Mouse (Mus musculus) brain, embryonic 14.5 days (tissue): ENCODE measurements around the gene Abhd10.

Experiments
- CTCF ChIP-seq: fragments of 200-500 bp; IDR thresholded peaks from 2 replicates; pipeline ENCODE4 v1.5.1; 2012; ENCODE audit warnings: inconsistent platforms, mild to moderate bottlenecking, moderate library complexity, borderline replicate concordance; ENCODE audit not compliant: insufficient read depth, insufficient read length; ENCODE audit errors: extremely low read depth
- POLR2A ChIP-seq: fragments of 200-500 bp; IDR thresholded peaks from 2 replicates; pipeline ENCODE4 v1.6.1; 2012; ENCODE audit warnings: mild to moderate bottlenecking, inconsistent platforms, borderline replicate concordance; ENCODE audit not compliant: poor library complexity, insufficient read depth, insufficient read length, severe bottlenecking; ENCODE audit errors: extremely low read depth

GRCm38 (mm10) chr16:45713261-45713660, 29.5 kb downstream of the Abhd10 start:
- no peak for TF ChIP-seq CTCF
- TF ChIP-seq POLR2A, result no peak
